Mouse (Mus musculus): ENCODE data around the gene Gstm2. TPM values are rescaled to one million over a fixed set of nuclear protein-coding genes. Genes with fewer than 3 reads are reported as not detected.
"Not testable (repeated sequence)": the region's sequence is repeated elsewhere in the genome, so short reads cannot be mapped to it uniquely, and the experiment has no call there.

Gene Gstm2
- polyA plus RNA-seq (2012; rRNA removed), result 183 and 285 TPM in 2 replicates

- DNase-seq, result peak; percentile 56
- WGBS, result 33% methylated on average over 8 of the region's 8 CpGs
- peaks cover 9% of the 10 kb centered on the region for H3K4me1 ChIP-seq (ENCODE audit: control insufficient read depth, insufficient read depth, low read length)
- TF ChIP-seq CTCF (IDR thresholded peaks at IDR 0.05; ENCODE audit: insufficient read depth, low read length) (no peak), POLR2A (IDR thresholded peaks at IDR 0.05; ENCODE audit: borderline replicate concordance, extremely low read depth, low read depth, low read length) (peak; percentile 71; the same call in 1 of the 2 replicates)
- H3K4me3 ChIP-seq (replicated peaks; ENCODE audit: extremely low read depth, low read depth, low read length), result peak within 1 kb of the TSS; percentile 61
Observed at GRCm38 (mm10) chr3:107986041-107986562, at the start of gene Gstm2. TSS of gene Gstm2 (minus strand) at chr3:107986453.

DNA sequence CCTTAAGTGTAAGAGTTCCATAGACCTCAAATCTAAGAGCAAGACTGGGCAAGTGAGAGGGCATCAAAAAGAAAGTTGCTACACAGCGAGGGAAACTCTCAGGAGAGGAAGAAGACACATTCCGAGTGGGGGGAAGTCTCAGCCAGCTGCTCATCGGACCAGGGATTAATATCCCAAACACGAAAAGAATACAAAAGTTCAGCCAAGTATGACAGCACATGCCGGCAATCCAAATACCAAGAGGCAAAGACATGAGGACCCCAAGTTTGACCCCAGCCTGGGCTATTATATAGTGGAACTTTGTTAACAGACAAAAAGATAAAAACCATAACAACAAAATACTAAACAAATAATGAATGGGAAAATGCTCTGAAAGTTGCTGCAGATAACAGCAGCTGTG is 46.9 kb upstream of the Gstm2 start:
- TF ChIP-seq CTCF (IDR thresholded peaks at IDR 0.05; ENCODE audit: insufficient read depth, low read length) (no peak), POLR2A (IDR thresholded peaks at IDR 0.05; ENCODE audit: borderline replicate concordance, extremely low read depth, low read depth, low read length) (no peak)
- no peak for DNase-seq
- WGBS, result 54% methylated on average over 5 of the region's 5 CpGs
- no peaks in the 10 kb centered on the region for H3K4me1 ChIP-seq (ENCODE audit: control insufficient read depth, insufficient read depth, low read length)
- H3K4me3 ChIP-seq (replicated peaks; ENCODE audit: extremely low read depth, low read depth, low read length), result no peak overlapping the region

GRCm38 (mm10) chr3:108032113-108032512 is 45.9 kb upstream of the Gstm2 start:
- Histone ChIP-seq H3K4me3 (replicated peaks; ENCODE audit: extremely low read depth, low read depth, low read length) (no peak overlapping the region), H3K4me1 (ENCODE audit: control insufficient read depth, insufficient read depth, low read length) (no peaks in the 10 kb centered on the region)
- no peak for TF ChIP-seq CTCF (IDR thresholded peaks at IDR 0.05; ENCODE audit: insufficient read depth, low read length)
- no peak for TF ChIP-seq POLR2A (IDR thresholded peaks at IDR 0.05; ENCODE audit: borderline replicate concordance, extremely low read depth, low read depth, low read length)
- no peak for DNase-seq

GRCm38 (mm10) chr3:108028641-108029365 is 42.5 kb upstream of the Gstm2 start:
- WGBS, result 95% methylated on average over 4 of the region's 4 CpGs
- DNase-seq, result no peak
- TF ChIP-seq POLR2A (IDR thresholded peaks at IDR 0.05; ENCODE audit: borderline replicate concordance, extremely low read depth, low read depth, low read length), result no peak
- no peak for TF ChIP-seq CTCF (IDR thresholded peaks at IDR 0.05; ENCODE audit: insufficient read depth, low read length)

DNA sequence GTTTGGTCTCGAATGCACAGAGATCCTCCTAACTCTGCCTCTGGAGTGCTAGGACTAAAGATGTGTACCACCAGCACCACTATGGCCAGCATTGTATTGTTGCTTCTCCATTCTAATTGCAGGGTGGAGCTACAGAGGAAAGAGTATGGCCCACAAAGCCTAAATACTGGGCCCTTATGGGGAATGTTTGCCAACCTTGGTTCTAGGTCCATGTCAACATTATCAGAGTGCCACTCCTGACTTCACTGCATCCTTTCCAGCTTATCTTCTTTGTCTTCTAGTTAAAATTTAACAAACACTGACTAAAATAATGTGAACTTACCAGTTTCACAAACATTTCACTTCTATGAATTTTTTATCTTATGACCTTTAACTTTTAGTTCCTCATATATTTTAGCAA is 40.3 kb upstream of the Gstm2 start:
- DNase-seq, result no peak
- no peak for TF ChIP-seq CTCF (IDR thresholded peaks at IDR 0.05; ENCODE audit: insufficient read depth, low read length)
- no peak for TF ChIP-seq POLR2A (IDR thresholded peaks at IDR 0.05; ENCODE audit: borderline replicate concordance, extremely low read depth, low read depth, low read length)
- Histone ChIP-seq H3K4me3 (replicated peaks; ENCODE audit: extremely low read depth, low read depth, low read length) (no peak overlapping the region), H3K4me1 (ENCODE audit: control insufficient read depth, insufficient read depth, low read length) (peaks cover 4% of the 10 kb centered on the region; the same call in 1 of the 2 replicates)
- WGBS, result 63% methylated on average over 1 of the region's 1 CpGs

More at GRCm38 (mm10) chr3:108028641-108029365, 42.5 kb upstream of the Gstm2 start:
- Histone ChIP-seq H3K4me3 (replicated peaks; ENCODE audit: extremely low read depth, low read depth, low read length) (no peak overlapping the region), H3K4me1 (ENCODE audit: control insufficient read depth, insufficient read depth, low read length) (no peaks in the 10 kb centered on the region)

GRCm38 (mm10) chr3:108026049-108026448 is 39.8 kb upstream of the Gstm2 start:
- TF ChIP-seq POLR2A (IDR thresholded peaks at IDR 0.05; ENCODE audit: borderline replicate concordance, extremely low read depth, low read depth, low read length), result no peak
- TF ChIP-seq CTCF (IDR thresholded peaks at IDR 0.05; ENCODE audit: insufficient read depth, low read length), result no peak
- no peak overlapping the region for H3K4me3 ChIP-seq (replicated peaks; ENCODE audit: extremely low read depth, low read depth, low read length)
- WGBS, result 61% methylated on average over 5 of the region's 5 CpGs
- DNase-seq, result no peak
- H3K4me1 ChIP-seq (ENCODE audit: control insufficient read depth, insufficient read depth, low read length), result peaks cover 4% of the 10 kb centered on the region; the same call in 1 of the 2 replicates

DNA sequence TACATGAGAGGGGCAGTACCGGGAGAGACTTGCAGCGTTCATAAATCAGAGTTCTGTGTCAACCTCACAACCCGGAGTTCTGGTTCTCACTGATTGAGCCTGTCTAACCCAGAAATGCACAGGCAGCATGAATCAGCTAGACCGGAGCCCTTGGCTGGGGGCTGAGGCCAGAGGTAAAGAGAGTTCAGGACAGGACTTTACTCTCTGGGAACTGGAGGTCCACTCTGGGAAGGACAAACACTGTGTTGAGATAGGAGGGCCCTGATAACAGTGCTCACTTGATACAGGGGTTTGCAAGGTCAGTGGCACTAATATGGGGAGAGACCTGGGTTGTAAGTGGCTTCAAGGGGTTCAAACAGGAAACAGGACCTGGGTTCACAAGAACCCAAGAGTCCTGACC is 39.1 kb upstream of the Gstm2 start:
- WGBS, result 61% methylated on average over 4 of the region's 4 CpGs
- Histone ChIP-seq H3K4me3 (replicated peaks; ENCODE audit: extremely low read depth, low read depth, low read length) (no peak overlapping the region), H3K4me1 (ENCODE audit: control insufficient read depth, insufficient read depth, low read length) (peaks cover 4% of the 10 kb centered on the region; the same call in 1 of the 2 replicates)
- no peak for TF ChIP-seq CTCF (IDR thresholded peaks at IDR 0.05; ENCODE audit: insufficient read depth, low read length)
- no peak for TF ChIP-seq POLR2A (IDR thresholded peaks at IDR 0.05; ENCODE audit: borderline replicate concordance, extremely low read depth, low read depth, low read length)
- no peak for DNase-seq

DNA sequence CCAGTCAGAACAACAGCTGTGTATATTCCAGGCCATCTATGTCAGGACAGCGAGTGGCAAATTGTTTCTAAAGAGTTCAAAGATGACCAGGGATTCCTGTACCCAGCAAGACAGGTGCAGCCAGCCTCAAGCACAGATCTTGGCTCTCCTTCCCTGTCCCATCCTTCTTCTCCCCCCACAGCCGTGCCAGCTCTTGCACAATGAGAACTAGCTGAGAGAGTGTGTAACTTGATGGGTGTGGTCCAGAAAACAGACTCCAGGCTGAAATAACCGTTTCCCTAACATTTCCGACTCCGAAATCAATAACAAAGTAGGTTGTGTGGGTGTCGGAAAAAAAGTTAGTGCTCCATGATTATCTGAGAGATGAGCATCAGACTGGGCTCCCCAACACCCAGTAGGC is 36.4 kb upstream of the Gstm2 start:
- Histone ChIP-seq H3K4me1 (ENCODE audit: control insufficient read depth, insufficient read depth, low read length) (peaks cover 7% of the 10 kb centered on the region), H3K4me3 (replicated peaks; ENCODE audit: extremely low read depth, low read depth, low read length) (no peak overlapping the region)
- no peak for TF ChIP-seq CTCF (IDR thresholded peaks at IDR 0.05; ENCODE audit: insufficient read depth, low read length)
- TF ChIP-seq POLR2A (IDR thresholded peaks at IDR 0.05; ENCODE audit: borderline replicate concordance, extremely low read depth, low read depth, low read length), result no peak
- WGBS, result 30% methylated on average over 6 of the region's 6 CpGs
- DNase-seq, result no peak

- peaks cover 16% of the 10 kb centered on the region for H3K4me1 ChIP-seq (ENCODE audit: control insufficient read depth, insufficient read depth, low read length)
- DNase-seq; H3K4me3 ChIP-seq (replicated peaks; ENCODE audit: extremely low read depth, low read depth, low read length): not testable (repeated sequence)
- 86% methylated on average over 11 of the region's 11 CpGs for WGBS
Observed at GRCm38 (mm10) chr3:108020351-108021022, 34.2 kb upstream of the Gstm2 start.

DNA sequence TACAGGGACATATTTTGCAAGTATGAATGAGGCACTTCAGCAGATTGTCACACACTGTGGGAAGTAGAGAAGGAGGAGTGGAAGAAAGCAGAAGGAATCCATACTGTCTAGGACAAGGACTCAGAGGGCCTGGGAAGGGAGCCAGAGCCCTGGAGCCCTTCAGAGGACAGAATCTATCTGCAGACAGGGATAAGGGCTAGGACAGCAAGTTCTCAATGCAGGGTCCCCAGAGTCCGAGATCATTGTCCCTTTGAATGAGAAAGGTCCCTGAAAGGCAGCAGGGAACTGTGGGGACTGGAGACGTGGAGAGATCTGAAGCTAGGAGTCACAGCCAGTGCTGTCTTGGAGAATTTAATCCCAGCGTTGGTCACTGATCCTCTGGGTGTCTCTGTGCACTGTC is 33.0 kb upstream of the Gstm2 start:
- DNase-seq; H3K4me3 ChIP-seq (replicated peaks; ENCODE audit: extremely low read depth, low read depth, low read length): not testable (repeated sequence)
- H3K4me1 ChIP-seq (ENCODE audit: control insufficient read depth, insufficient read depth, low read length), result peaks cover 22% of the 10 kb centered on the region
- 92% methylated on average over 3 of the region's 3 CpGs for WGBS

All from lung, adult 2 months (tissue).